In the genomic region with DNA sequence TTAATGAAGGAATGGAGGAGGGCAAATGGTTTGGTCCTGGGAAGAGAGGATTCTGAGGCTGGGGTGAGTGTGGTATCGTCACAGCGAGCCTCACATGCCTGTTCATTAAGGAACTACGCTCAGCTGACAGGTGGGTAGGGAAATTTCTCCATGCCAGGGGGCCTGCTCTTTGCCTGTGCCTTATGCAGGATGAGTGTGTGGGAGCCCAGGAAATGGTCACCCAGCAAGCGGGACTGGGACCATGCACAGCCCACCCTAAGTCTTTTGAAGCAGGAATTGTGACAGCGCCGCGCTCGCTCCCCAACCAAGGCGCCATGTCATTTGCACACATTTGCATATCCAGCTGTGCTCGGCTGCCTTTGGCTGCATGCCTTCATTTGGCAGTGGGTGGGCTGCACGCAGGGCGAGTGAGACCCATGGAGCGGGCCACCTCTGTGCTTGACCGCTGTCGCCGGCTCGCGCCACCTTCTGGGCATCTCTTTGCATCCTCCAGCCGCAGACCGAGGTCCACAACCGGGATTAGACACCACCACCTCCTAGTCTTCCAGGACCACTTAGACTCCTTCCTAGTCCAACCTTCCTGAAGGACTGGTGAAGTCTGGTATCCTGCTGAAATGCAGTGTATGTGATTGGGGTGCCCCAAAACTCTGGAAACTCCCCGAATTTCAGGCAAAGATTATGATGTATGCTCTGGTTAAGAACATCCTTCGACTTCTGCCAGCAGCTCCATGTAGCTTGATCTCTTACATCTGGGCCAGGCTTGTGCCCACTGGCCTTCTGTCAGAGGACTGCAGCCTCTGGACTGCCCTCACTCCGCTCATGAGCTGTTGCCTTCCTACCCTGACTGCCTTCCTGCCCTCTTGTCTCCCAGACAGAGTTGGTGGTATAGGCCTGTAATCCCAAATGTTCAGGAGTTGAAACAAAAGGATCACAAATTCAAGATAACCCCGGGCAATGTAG, we compare ENCODE assay signal across 8 mouse cellular contexts. TPM values are rescaled to one million over a fixed set of nuclear protein-coding genes. Genes with fewer than 3 reads are reported as not detected.
DNase-seq lines count a peak whose midpoint lies in the region; ATAC-seq lines count a peak whose summit lies in the region.

No protein-coding gene starts in this region.

- no peaks in the 10 kb centered on the region for H3K36me3 ChIP-seq in kidney, embryonic 14.5 days (ENCODE audit: control insufficient read depth, insufficient read depth, low read length)
- H3K36me3 ChIP-seq in forebrain, embryonic 14.5 days (ENCODE audit: control insufficient read depth, insufficient read depth, low read length), result 0 out of 2 replicates have a peak, but pooled peaks cover 2% of the 10 kb centered on the region
- H3K36me3 ChIP-seq in limb, embryonic 11.5 days (ENCODE audit: control insufficient read depth, insufficient read depth, low read length), result no peaks in the 10 kb centered on the region

- peaks cover 23% of the 10 kb centered on the region for H3K4me1 ChIP-seq in kidney, embryonic 14.5 days (ENCODE audit: control insufficient read depth, insufficient read depth, low read length)
- peaks cover 5% of the 10 kb centered on the region for H3K4me1 ChIP-seq in forebrain, embryonic 14.5 days (ENCODE audit: control insufficient read depth, insufficient read depth, low read length)
- H3K4me1 ChIP-seq in limb, embryonic 11.5 days (ENCODE audit: control insufficient read depth, insufficient read depth, low read length), result peaks cover 14% of the 10 kb centered on the region

- peak overlapping the region; percentile 33 for H3K4me3 ChIP-seq in kidney, embryonic 14.5 days (ENCODE audit: low read length)
- H3K4me3 ChIP-seq in forebrain, embryonic 14.5 days (ENCODE audit: low read depth, low read length), result no peak overlapping the region
- H3K4me3 ChIP-seq in limb, embryonic 11.5 days (ENCODE audit: low read depth, low read length), result peak overlapping the region; percentile 9

- peak overlapping the region; percentile 44; the same call in 1 of the 2 replicates for H3K9ac ChIP-seq in kidney, embryonic 14.5 days (ENCODE audit: low read depth, low read length)
- H3K9ac ChIP-seq in forebrain, embryonic 14.5 days (ENCODE audit: low read length), result peak overlapping the region; percentile 32; the same call in 1 of the 2 replicates
- H3K9ac ChIP-seq in limb, embryonic 11.5 days (ENCODE audit: low read length), result no peak overlapping the region; the same call in 1 of the 2 replicates

- H3K27ac ChIP-seq in kidney, embryonic 14.5 days (ENCODE audit: low read depth, low read length), result no peak overlapping the region
- H3K27ac ChIP-seq in forebrain, embryonic 14.5 days (ENCODE audit: low read depth, low read length), result no peak overlapping the region
- no peak overlapping the region for H3K27ac ChIP-seq in limb, embryonic 11.5 days (replicated peaks; ENCODE audit: low read depth, low read length)

- DNase-seq in kidney, adult 8-10 months, result no peak
- peak; percentile 50 for DNase-seq in R1 (ENCODE audit: low read depth, low spot score)
- no peak for DNase-seq in forebrain, embryonic 14.5 days (ENCODE audit: low spot score)
- DNase-seq in limb, embryonic 11.5 days (ENCODE audit: low spot score), result peak; percentile 60
- peak; percentile 57 for DNase-seq in retina, embryonic 14.5 days (ENCODE audit: low spot score)
- DNase-seq in layer of hippocampus, adult 18-20 months (ENCODE audit: low spot score in 2 of 2), result no peak
- no peak for DNase-seq in spleen, postnatal 14 days (ENCODE audit: low spot score in 2 of 2)

- ATAC-seq in kidney, embryonic 14.5 days (ENCODE audit: low FRiP score, low TSS enrichment), result peak; percentile 30; the same call in 1 of the 2 replicates
- ATAC-seq in forebrain, embryonic 14.5 days, result peak; percentile 48
- ATAC-seq in limb, embryonic 11.5 days (ENCODE audit: insufficient number of reproducible peaks, low FRiP score, low TSS enrichment, low read depth), result no peak

- no peaks in the 10 kb centered on the region for H3K27me3 ChIP-seq in kidney, embryonic 14.5 days (ENCODE audit: control insufficient read depth, insufficient read depth, low read length)
- peaks cover 27% of the 10 kb centered on the region for H3K27me3 ChIP-seq in forebrain, embryonic 14.5 days (replicated peaks; ENCODE audit: control insufficient read depth, insufficient read depth, low read length)
- H3K27me3 ChIP-seq in limb, embryonic 11.5 days (ENCODE audit: control insufficient read depth, insufficient read depth, low read length), result 0 out of 2 replicates have a peak, but pooled peaks cover 5% of the 10 kb centered on the region

- H3K4me2 ChIP-seq in kidney, embryonic 14.5 days (replicated peaks; ENCODE audit: low read depth, low read length), result peak overlapping the region; percentile 76
- H3K4me2 ChIP-seq in forebrain, embryonic 14.5 days (ENCODE audit: low read length), result peak overlapping the region; percentile 42
- H3K4me2 ChIP-seq in limb, embryonic 11.5 days (ENCODE audit: low read depth, severe bottlenecking), result peak overlapping the region; percentile 41

- 10% methylated on average over 25 of the region's 25 CpGs for WGBS in kidney, embryonic 14.5 days
- 12% methylated on average over 25 of the region's 25 CpGs for WGBS in forebrain, embryonic 14.5 days
- 10% methylated on average over 25 of the region's 25 CpGs for WGBS in limb, embryonic 11.5 days

- H3K9me3 ChIP-seq in kidney, embryonic 14.5 days (ENCODE audit: control insufficient read depth, low read length), result no peaks in the 10 kb centered on the region
- no peaks in the 10 kb centered on the region for H3K9me3 ChIP-seq in forebrain, embryonic 14.5 days (replicated peaks; ENCODE audit: control insufficient read depth, low read length)
- H3K9me3 ChIP-seq in limb, embryonic 11.5 days (ENCODE audit: control insufficient read depth, low read length), result no peaks in the 10 kb centered on the region; the same call in 1 of the 2 replicates

RNA-seq across cellular contexts. Expression of a gene that starts 17.0 kb away (rescaled TPM):
- 11.5 and 19.5 TPM in 2 replicates for polyA plus RNA-seq in kidney, embryonic 14.5 days (2014; fragmentation: Nextera tagmentation; extraction: Ambion mirVana)
- 25.3 and 26.5 TPM in 2 replicates for polyA plus RNA-seq in forebrain, embryonic 14.5 days (2014; fragmentation: Nextera tagmentation; extraction: Ambion mirVana)
- 14.4 and 14.7 TPM in 2 replicates for polyA plus RNA-seq in limb, embryonic 11.5 days (2014; fragmentation: Nextera tagmentation; extraction: Ambion mirVana)
- total RNA-seq in layer of hippocampus, adult 18-20 months (2021), result 10 to 100 TPM; 18.3 to 19.9 TPM

RNA-seq across cellular contexts. Expression of a gene that starts 55.7 kb away (rescaled TPM):
- 146 and 161 TPM in 2 replicates for polyA plus RNA-seq in kidney, embryonic 14.5 days (2014; fragmentation: Nextera tagmentation; extraction: Ambion mirVana)
- 154 and 164 TPM in 2 replicates for polyA plus RNA-seq in forebrain, embryonic 14.5 days (2014; fragmentation: Nextera tagmentation; extraction: Ambion mirVana)
- 210 and 225 TPM in 2 replicates for polyA plus RNA-seq in limb, embryonic 11.5 days (2014; fragmentation: Nextera tagmentation; extraction: Ambion mirVana)
- total RNA-seq in layer of hippocampus, adult 18-20 months (2021), result 100 to 1,000 TPM; 174 to 190 TPM

RNA-seq across cellular contexts. Expression of a gene that starts 56.3 kb away (rescaled TPM):
- 1,180 and 1,314 TPM in 2 replicates for polyA plus RNA-seq in kidney, embryonic 14.5 days (2014; fragmentation: Nextera tagmentation; extraction: Ambion mirVana)
- 790 and 857 TPM in 2 replicates for polyA plus RNA-seq in forebrain, embryonic 14.5 days (2014; fragmentation: Nextera tagmentation; extraction: Ambion mirVana)
- 1,585 and 1,592 TPM in 2 replicates for polyA plus RNA-seq in limb, embryonic 11.5 days (2014; fragmentation: Nextera tagmentation; extraction: Ambion mirVana)
- total RNA-seq in layer of hippocampus, adult 18-20 months (2021), result 100 to 1,000 TPM; 239 to 256 TPM

Comparison
In these comparisons a context has a peak if more than half of its experiments do, and no peak if none do; other contexts are left out.
1. DNase-seq: peak in R1 (single experiment), limb, embryonic 11.5 days (single experiment) and retina, embryonic 14.5 days (single experiment); none in kidney, adult 8-10 months (0 of 2), forebrain, embryonic 14.5 days (single experiment), layer of hippocampus, adult 18-20 months (0 of 2) and spleen, postnatal 14 days (0 of 2).
2. Peak in every context shown above with its lines, with median percentiles within 50 percentile points of each other: H3K4me2 ChIP-seq.